Mouse (Mus musculus): Measurements from ENCODE around the gene Arhgap9.

DNA sequence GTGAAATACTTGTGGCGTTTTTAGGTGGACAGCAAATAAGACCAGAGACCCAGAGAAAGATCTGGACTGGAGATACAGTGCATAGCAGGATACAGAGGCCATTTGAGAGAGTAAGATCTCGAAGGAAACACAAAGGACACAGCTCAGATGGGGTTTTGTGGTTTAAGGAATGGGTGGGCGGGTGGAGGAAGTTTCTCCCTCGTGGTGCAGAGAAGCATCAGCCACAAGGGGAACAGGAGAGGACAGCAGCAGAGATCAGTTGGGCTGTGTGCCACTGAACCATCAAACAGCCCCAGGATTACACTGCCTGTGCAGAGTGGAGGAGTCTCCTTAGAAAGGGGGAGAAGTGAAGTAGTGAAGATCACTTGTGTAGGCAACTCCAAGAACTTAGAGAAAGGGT lies 3.8 kb upstream of the Arhgap9 start:
- no peak for TF ChIP-seq USF1 (IDR thresholded peaks at IDR 0.05; ENCODE audit: low read depth)
- no peak for TF ChIP-seq MAX (IDR thresholded peaks at IDR 0.05)
- TF ChIP-seq CTCF (IDR thresholded peaks at IDR 0.05; ENCODE audit: control insufficient read depth, insufficient read depth, insufficient read length), result no peak
- no peak for TF ChIP-seq MYOD1 (IDR thresholded peaks at IDR 0.05; ENCODE audit: control insufficient read depth, insufficient read length, low read depth)
- no peak for TF ChIP-seq MYOG (IDR thresholded peaks at IDR 0.05; ENCODE audit: control insufficient read depth, extremely low read depth, insufficient read length)
- no peak for TF ChIP-seq CEBPB (IDR thresholded peaks at IDR 0.05; ENCODE audit: low read depth)
- TF ChIP-seq FOSL1 (IDR thresholded peaks at IDR 0.05; ENCODE audit: insufficient read depth, low read length, poor library complexity, severe bottlenecking), result no peak

Measured in C2C12 (cell line).